Mouse (Mus musculus): ENCODE data around the gene Mief2. TPM values are rescaled to one million over a fixed set of nuclear protein-coding genes. Genes with fewer than 3 reads are reported as not detected.
A peak's percentile ranks its signal among the peaks of the same experiment; 100 is the strongest.

Gene Mief2
- total RNA-seq (2015; ENCODE audit: low replicate concordance) (0.84 TPM in 1 of 2 replicates, not detected in the other), total RNA-seq (2017; ENCODE audit: low replicate concordance) (0.42 and 1.3 TPM in 2 replicates)

GRCm38 (mm10) chr11:60728260-60728761 lies at the start of gene Mief2:
Mief2 (plus strand) TSS chr11:60728398.
- peak; percentile 87 for ATAC-seq (replicated peaks; ENCODE audit: low FRiP score, poor library complexity, severe bottlenecking)

- no peak for ATAC-seq (replicated peaks; ENCODE audit: low FRiP score, poor library complexity, severe bottlenecking)
These were observed 32.0 kb upstream of the Mief2 start for GRCm38 (mm10) chr11:60696165-60696564.

GRCm38 (mm10) chr11:60697561-60697960 lies 30.6 kb upstream of the Mief2 start:
- ATAC-seq (replicated peaks; ENCODE audit: low FRiP score, poor library complexity, severe bottlenecking), result no peak

- peak; percentile 33 for ATAC-seq (replicated peaks; ENCODE audit: low FRiP score, poor library complexity, severe bottlenecking)
These were observed 29.2 kb upstream of the Mief2 start for GRCm38 (mm10) chr11:60698806-60699523.

GRCm38 (mm10) chr11:60699524-60700075 lies 28.6 kb upstream of the Mief2 start, which contains the start of gene Llgl1:
Llgl1 (plus strand) TSS chr11:60699723.
- ATAC-seq (replicated peaks; ENCODE audit: low FRiP score, poor library complexity, severe bottlenecking), result peak; percentile 73

- no peak for ATAC-seq (replicated peaks; ENCODE audit: low FRiP score, poor library complexity, severe bottlenecking)
These were observed 27.6 kb upstream of the Mief2 start for GRCm38 (mm10) chr11:60700320-60701185.

- no peak for ATAC-seq (replicated peaks; ENCODE audit: low FRiP score, poor library complexity, severe bottlenecking)
These were observed 26.6 kb upstream of the Mief2 start for GRCm38 (mm10) chr11:60701611-60702010.

- no peak for ATAC-seq (replicated peaks; ENCODE audit: low FRiP score, poor library complexity, severe bottlenecking)
These were observed 25.1 kb upstream of the Mief2 start for GRCm38 (mm10) chr11:60703131-60703530.

GRCm38 (mm10) chr11:60704023-60704880 lies 23.9 kb upstream of the Mief2 start:
- ATAC-seq (replicated peaks; ENCODE audit: low FRiP score, poor library complexity, severe bottlenecking), result no peak

- no peak for ATAC-seq (replicated peaks; ENCODE audit: low FRiP score, poor library complexity, severe bottlenecking)
These were observed 22.9 kb upstream of the Mief2 start for GRCm38 (mm10) chr11:60705255-60705654.

GRCm38 (mm10) chr11:60706076-60706475 lies 22.1 kb upstream of the Mief2 start:
- ATAC-seq (replicated peaks; ENCODE audit: low FRiP score, poor library complexity, severe bottlenecking), result no peak

GRCm38 (mm10) chr11:60706696-60707480 lies 21.3 kb upstream of the Mief2 start:
- ATAC-seq (replicated peaks; ENCODE audit: low FRiP score, poor library complexity, severe bottlenecking), result no peak

- no peak for ATAC-seq (replicated peaks; ENCODE audit: low FRiP score, poor library complexity, severe bottlenecking)
These were observed 20.5 kb upstream of the Mief2 start for GRCm38 (mm10) chr11:60707672-60708071.

- no peak for ATAC-seq (replicated peaks; ENCODE audit: low FRiP score, poor library complexity, severe bottlenecking)
These were observed 19.6 kb upstream of the Mief2 start for GRCm38 (mm10) chr11:60708631-60709030.

- no peak for ATAC-seq (replicated peaks; ENCODE audit: low FRiP score, poor library complexity, severe bottlenecking)
These were observed 18.4 kb upstream of the Mief2 start for GRCm38 (mm10) chr11:60709481-60710465.

- no peak for ATAC-seq (replicated peaks; ENCODE audit: low FRiP score, poor library complexity, severe bottlenecking)
These were observed 17.0 kb upstream of the Mief2 start for GRCm38 (mm10) chr11:60711218-60711617.

- no peak for ATAC-seq (replicated peaks; ENCODE audit: low FRiP score, poor library complexity, severe bottlenecking)
These were observed 16.2 kb upstream of the Mief2 start for GRCm38 (mm10) chr11:60712040-60712439.
